Mouse (Mus musculus): ENCODE results near the gene Supt16.

DNA sequence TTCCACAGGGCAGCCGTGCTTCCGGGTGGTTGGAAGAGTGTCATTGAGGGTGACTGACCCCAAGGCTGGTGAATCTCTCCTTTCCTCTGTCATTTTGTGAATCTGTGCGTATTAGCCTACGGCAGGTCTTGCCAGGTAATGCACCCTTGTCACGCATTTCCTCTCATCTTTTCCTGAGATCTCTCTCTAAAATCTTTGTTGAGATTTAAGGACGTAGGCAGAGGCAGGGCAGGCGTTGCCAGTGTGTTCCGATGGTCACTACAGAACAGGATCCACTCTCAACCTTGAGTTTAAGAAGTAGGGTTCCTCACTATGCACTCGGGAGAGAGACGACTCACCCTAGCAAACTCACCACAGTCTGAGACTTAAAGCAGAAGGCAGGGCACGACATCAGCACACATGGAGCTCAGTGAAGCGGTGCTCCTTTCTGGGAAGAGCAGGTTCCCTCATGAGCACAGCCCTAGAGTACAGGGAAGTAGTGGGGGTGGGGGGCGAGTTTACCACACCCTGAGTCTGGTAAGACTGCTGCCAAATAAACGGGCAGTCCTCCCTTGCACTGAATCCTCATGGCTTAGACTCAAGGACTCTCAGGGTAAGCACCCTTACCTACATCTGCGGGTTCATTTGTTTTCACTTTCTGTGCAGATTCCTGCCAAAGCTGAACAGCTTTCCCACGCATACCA lies 55.6 kb downstream of the Supt16 start:
- TF ChIP-seq GATA1 (IDR thresholded peaks at IDR 0.05; ENCODE audit: borderline replicate concordance, low read length) (no peak), FLI1 (IDR thresholded peaks at IDR 0.05; ENCODE audit: low read length) (no peak)
